Mouse (Mus musculus): ENCODE measurements around the gene Adap1. TPM values are rescaled to one million over a fixed set of nuclear protein-coding genes. Genes with fewer than 3 reads are reported as not detected.

Adap1 gene
- polyA plus RNA-seq, 1 experiment, result 275 TPM

GRCm38 (mm10) chr5:139352317-139352716, 26.9 kb upstream of the Adap1 start, which contains the start of gene Cyp2w1:
Gene Cyp2w1 (plus strand): TSS chr5:139352617.
- TF ChIP-seq CTCF (IDR thresholded peaks at IDR 0.05; ENCODE audit: extremely low read depth, insufficient read depth, low read length) (no peak), POLR2A (IDR thresholded peaks at IDR 0.05; ENCODE audit: extremely low read depth, insufficient read depth, low read length) (no peak)
- Histone ChIP-seq H3K4me3 (ENCODE audit: insufficient read depth, low read length) (no peak within 1 kb of the TSS), H3K4me1 (ENCODE audit: control insufficient read depth, insufficient read depth, low read length) (no peaks in the 10 kb centered on the region), H3K27ac (ENCODE audit: insufficient read depth, low read length) (no peak within 1 kb of the TSS)

GRCm38 (mm10) chr5:139351628-139352027, 26.2 kb upstream of the Adap1 start:
- TF ChIP-seq POLR2A (IDR thresholded peaks at IDR 0.05; ENCODE audit: extremely low read depth, insufficient read depth, low read length) (no peak), CTCF (IDR thresholded peaks at IDR 0.05; ENCODE audit: extremely low read depth, insufficient read depth, low read length) (no peak)
- Histone ChIP-seq H3K4me1 (ENCODE audit: control insufficient read depth, insufficient read depth, low read length) (no peaks in the 10 kb centered on the region), H3K27ac (ENCODE audit: insufficient read depth, low read length) (no peak overlapping the region), H3K4me3 (ENCODE audit: insufficient read depth, low read length) (no peak overlapping the region)

GRCm38 (mm10) chr5:139351134-139351533, 25.7 kb upstream of the Adap1 start, which contains the start of gene Cox19:
Gene Cox19 (minus strand): TSS chr5:139351418.
- no peaks in the 10 kb centered on the region for H3K4me1 ChIP-seq (ENCODE audit: control insufficient read depth, insufficient read depth, low read length)
- no peak within 1 kb of the TSS for H3K27ac ChIP-seq (ENCODE audit: insufficient read depth, low read length)
- no peak within 1 kb of the TSS for H3K4me3 ChIP-seq (ENCODE audit: insufficient read depth, low read length)
- TF ChIP-seq CTCF (IDR thresholded peaks at IDR 0.05; ENCODE audit: extremely low read depth, insufficient read depth, low read length) (no peak), POLR2A (IDR thresholded peaks at IDR 0.05; ENCODE audit: extremely low read depth, insufficient read depth, low read length) (no peak)

GRCm38 (mm10) chr5:139349713-139350112, 24.3 kb upstream of the Adap1 start:
- no peak for TF ChIP-seq CTCF (IDR thresholded peaks at IDR 0.05; ENCODE audit: extremely low read depth, insufficient read depth, low read length)
- TF ChIP-seq POLR2A (IDR thresholded peaks at IDR 0.05; ENCODE audit: extremely low read depth, insufficient read depth, low read length), result no peak
- no peaks in the 10 kb centered on the region for H3K4me1 ChIP-seq (ENCODE audit: control insufficient read depth, insufficient read depth, low read length)
- H3K27ac ChIP-seq (ENCODE audit: insufficient read depth, low read length), result no peak overlapping the region
- no peak overlapping the region for H3K4me3 ChIP-seq (ENCODE audit: insufficient read depth, low read length)

DNA sequence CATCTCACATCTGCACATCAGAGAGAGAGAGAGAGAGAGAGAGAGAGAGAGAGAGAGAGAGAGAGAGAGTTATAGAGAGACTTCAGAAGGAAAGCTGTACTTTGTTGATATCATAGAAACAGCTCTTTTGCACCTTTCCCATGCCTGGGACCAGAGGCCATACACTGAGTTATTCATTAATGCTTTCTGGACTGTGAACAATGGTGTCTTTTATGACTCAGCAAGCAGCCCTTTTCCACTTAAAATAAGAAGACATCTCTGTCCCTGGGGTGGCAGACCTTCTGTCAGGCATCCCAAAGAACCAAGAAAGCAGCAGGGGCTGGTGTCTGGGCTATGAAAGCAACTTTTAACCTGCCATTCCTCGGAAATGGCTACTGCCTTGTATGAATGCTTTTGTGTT, 21.8 kb upstream of the Adap1 start:
- H3K27ac ChIP-seq (ENCODE audit: insufficient read depth, low read length), result no peak overlapping the region

GRCm38 (mm10) chr5:139345364-139345714, 19.9 kb upstream of the Adap1 start:
- TF ChIP-seq CTCF (IDR thresholded peaks at IDR 0.05; ENCODE audit: extremely low read depth, insufficient read depth, low read length) (no peak), POLR2A (IDR thresholded peaks at IDR 0.05; ENCODE audit: extremely low read depth, insufficient read depth, low read length) (no peak)
- Histone ChIP-seq H3K4me3 (ENCODE audit: insufficient read depth, low read length) (peak overlapping the region; percentile 94), H3K4me1 (ENCODE audit: control insufficient read depth, insufficient read depth, low read length) (no peaks in the 10 kb centered on the region), H3K27ac (ENCODE audit: insufficient read depth, low read length) (no peak overlapping the region)

More for the DNA sequence above, 21.8 kb upstream of the Adap1 start:
- Histone ChIP-seq H3K4me3 (ENCODE audit: insufficient read depth, low read length) (no peak overlapping the region), H3K4me1 (ENCODE audit: control insufficient read depth, insufficient read depth, low read length) (no peaks in the 10 kb centered on the region)
- TF ChIP-seq CTCF (IDR thresholded peaks at IDR 0.05; ENCODE audit: extremely low read depth, insufficient read depth, low read length), result no peak
- no peak for TF ChIP-seq POLR2A (IDR thresholded peaks at IDR 0.05; ENCODE audit: extremely low read depth, insufficient read depth, low read length)

GRCm38 (mm10) chr5:139344687-139345363, 19.4 kb upstream of the Adap1 start:
- peak overlapping the region; percentile 94 for H3K4me3 ChIP-seq (ENCODE audit: insufficient read depth, low read length)
- H3K27ac ChIP-seq (ENCODE audit: insufficient read depth, low read length), result peak overlapping the region; percentile 53; the same call in 1 of the 2 replicates
- TF ChIP-seq CTCF (IDR thresholded peaks at IDR 0.05; ENCODE audit: extremely low read depth, insufficient read depth, low read length), result no peak
- TF ChIP-seq POLR2A (IDR thresholded peaks at IDR 0.05; ENCODE audit: extremely low read depth, insufficient read depth, low read length), result peak; percentile 91
- H3K4me1 ChIP-seq (ENCODE audit: control insufficient read depth, insufficient read depth, low read length), result no peaks in the 10 kb centered on the region

- H3K27ac ChIP-seq (ENCODE audit: insufficient read depth, low read length), result no peak overlapping the region
- TF ChIP-seq POLR2A (IDR thresholded peaks at IDR 0.05; ENCODE audit: extremely low read depth, insufficient read depth, low read length) (no peak), CTCF (IDR thresholded peaks at IDR 0.05; ENCODE audit: extremely low read depth, insufficient read depth, low read length) (peak; percentile 73)
- H3K4me3 ChIP-seq (ENCODE audit: insufficient read depth, low read length), result peak overlapping the region; percentile 94
- no peaks in the 10 kb centered on the region for H3K4me1 ChIP-seq (ENCODE audit: control insufficient read depth, insufficient read depth, low read length)
These were observed 18.7 kb upstream of the Adap1 start for GRCm38 (mm10) chr5:139344021-139344686.

DNA sequence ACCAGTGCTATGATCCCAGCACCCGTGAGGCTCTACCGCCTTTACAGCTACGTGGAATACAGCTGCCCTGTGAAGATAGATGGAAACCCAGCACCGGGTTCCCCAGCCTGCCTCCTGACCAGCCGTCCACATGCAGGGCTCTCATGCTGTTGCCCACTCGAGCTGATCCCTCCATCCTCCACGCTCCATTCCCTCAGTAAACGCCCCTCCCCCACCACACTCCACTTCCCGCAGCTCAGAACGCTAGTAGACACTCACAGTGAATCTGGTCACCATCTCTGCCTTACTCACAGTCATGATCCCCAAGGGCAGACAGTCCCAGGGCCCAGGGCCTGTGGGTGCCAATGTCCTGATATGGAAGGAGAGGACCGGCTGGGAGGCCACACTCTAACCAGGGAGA, 13.5 kb upstream of the Adap1 start:
- Histone ChIP-seq H3K27ac (ENCODE audit: insufficient read depth, low read length) (no peak overlapping the region), H3K4me1 (ENCODE audit: control insufficient read depth, insufficient read depth, low read length) (no peaks in the 10 kb centered on the region), H3K4me3 (ENCODE audit: insufficient read depth, low read length) (no peak overlapping the region)
- TF ChIP-seq CTCF (IDR thresholded peaks at IDR 0.05; ENCODE audit: extremely low read depth, insufficient read depth, low read length), result no peak
- no peak for TF ChIP-seq POLR2A (IDR thresholded peaks at IDR 0.05; ENCODE audit: extremely low read depth, insufficient read depth, low read length)

DNA sequence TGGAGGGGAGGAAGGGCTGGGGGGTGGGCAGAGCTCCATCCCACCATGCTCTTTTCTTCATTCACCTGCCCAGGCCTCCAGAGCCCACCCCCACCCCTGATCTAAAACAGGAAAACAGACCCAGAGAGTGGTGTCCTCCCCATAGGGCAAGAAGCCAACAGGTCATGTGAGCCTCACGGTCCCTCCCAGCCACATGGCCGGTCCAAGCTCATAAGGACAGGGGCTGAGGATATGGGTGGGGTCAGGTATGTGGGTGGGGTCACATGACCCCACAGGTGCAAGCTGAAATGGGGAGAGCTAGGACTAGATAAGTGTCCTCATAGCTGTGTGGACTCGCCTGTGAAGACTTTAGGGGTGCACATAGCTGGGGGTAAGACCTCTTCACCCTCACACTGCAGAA, 13.0 kb upstream of the Adap1 start:
- Histone ChIP-seq H3K27ac (ENCODE audit: insufficient read depth, low read length) (no peak overlapping the region), H3K4me3 (ENCODE audit: insufficient read depth, low read length) (no peak overlapping the region), H3K4me1 (ENCODE audit: control insufficient read depth, insufficient read depth, low read length) (no peaks in the 10 kb centered on the region)
- TF ChIP-seq CTCF (IDR thresholded peaks at IDR 0.05; ENCODE audit: extremely low read depth, insufficient read depth, low read length) (no peak), POLR2A (IDR thresholded peaks at IDR 0.05; ENCODE audit: extremely low read depth, insufficient read depth, low read length) (no peak)
